Mouse (Mus musculus): ENCODE results near the gene Bcl10. TPM values are rescaled to one million over a fixed set of nuclear protein-coding genes. Genes with fewer than 3 reads are reported as not detected.

The Bcl10 gene
- polyA plus RNA-seq, 1 experiment = 85.5 TPM

DNA sequence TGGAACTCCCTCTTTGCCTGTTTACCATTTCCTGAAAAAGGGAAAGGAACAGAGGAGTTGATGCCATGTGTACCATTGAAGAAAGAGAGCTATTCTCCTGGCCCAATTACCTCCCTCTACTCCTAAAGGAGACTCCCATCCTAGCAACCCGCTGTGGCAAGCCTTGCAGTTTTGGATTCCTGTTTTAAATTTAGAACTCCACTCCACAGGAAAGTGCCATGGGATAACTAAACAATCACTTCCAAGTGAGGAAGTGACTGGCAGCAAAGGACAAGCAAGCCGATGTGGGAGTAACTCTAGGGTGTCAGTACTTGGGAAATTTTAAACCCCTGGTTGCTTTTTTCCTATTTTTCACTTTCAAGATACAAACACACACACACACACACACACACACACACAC lies 24.1 kb downstream of the Bcl10 start:
- Histone ChIP-seq H3K4me3 (ENCODE audit: insufficient read depth, low read length) (no peak overlapping the region), H3K4me1 (ENCODE audit: control insufficient read depth, insufficient read depth, low read length) (peaks cover 6% of the 10 kb centered on the region; the same call in 1 of the 2 replicates), H3K27ac (ENCODE audit: insufficient read depth, low read depth, low read length) (no peak overlapping the region)
- TF ChIP-seq POLR2A (IDR thresholded peaks at IDR 0.05; ENCODE audit: borderline replicate concordance, low read depth, low read length) (no peak), CTCF (IDR thresholded peaks at IDR 0.05; ENCODE audit: low read depth, low read length) (no peak)

DNA sequence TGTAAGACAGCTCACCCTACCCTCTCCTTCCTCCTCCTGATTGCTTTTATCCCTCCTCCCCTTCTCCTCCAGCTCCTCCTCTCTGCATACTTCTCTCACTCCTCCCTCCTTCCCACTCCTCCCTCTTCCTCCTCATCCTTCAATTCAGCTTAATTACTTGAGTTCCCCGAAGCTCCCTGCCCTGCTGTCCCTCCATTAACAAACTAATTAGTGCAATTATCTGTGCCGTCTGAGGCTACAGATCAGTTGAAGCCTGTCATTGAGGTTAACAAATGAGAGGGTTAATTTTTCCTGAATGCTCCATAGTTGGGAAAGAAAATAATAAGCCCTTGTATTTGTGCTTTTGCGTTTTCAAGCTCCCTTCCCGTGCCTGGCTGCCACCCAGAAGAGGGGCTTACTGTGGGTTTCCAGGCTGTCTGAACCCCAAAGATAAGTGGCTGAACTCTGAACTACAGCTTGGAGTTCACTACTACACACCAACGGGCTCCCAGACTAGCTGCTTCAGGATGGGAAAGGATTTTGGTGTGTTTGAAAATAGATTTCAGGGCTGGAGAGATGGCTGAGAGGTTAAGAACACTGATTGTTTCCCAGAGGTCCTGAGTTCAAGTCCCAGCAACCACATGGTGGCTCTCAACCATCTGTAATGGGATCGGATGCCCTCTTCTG lies 25.1 kb downstream of the Bcl10 start:
- no peak overlapping the region for H3K4me3 ChIP-seq (ENCODE audit: insufficient read depth, low read length)
- H3K27ac ChIP-seq (ENCODE audit: insufficient read depth, low read depth, low read length) = no peak overlapping the region
- TF ChIP-seq POLR2A (IDR thresholded peaks at IDR 0.05; ENCODE audit: borderline replicate concordance, low read depth, low read length) (no peak), CTCF (IDR thresholded peaks at IDR 0.05; ENCODE audit: low read depth, low read length) (no peak)
- peaks cover 6% of the 10 kb centered on the region; the same call in 1 of the 2 replicates for H3K4me1 ChIP-seq (ENCODE audit: control insufficient read depth, insufficient read depth, low read length)

DNA sequence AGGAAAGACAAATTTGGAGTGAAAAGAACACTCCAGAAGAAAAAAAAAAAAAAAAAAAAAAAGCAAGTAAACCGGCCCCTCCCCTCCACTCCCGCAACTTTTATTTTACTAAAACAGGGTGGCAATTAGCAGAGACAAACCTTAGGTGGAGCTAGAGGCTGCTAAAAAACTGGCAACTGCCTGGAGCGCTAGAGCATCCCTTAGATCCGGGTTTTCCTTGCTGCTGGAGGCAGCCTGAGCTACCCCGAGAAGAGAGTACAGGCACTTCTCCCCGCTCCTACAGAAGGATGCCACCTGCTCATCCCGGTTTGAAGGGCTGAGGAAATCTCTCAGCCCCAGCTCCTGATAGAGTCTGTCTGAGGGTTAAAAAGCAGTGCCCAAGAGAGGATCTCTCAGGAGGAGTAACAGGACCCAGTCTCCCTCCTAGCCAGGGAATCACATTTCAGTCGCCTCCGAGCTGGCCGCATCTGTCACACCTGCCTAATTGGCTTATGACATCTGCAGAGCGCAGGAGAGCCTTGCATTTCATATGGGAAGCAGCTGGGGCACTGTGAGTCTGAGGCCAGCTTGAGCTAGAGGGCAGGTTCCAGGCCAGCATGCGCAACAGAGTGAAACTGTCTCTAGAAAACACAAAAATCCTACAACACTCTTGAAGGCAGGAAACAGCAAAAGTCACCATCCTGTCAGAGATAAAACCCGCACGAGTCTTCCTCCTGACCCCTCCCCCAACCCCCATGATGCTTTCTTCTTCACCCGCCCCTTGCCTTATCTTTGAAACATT lies 27.6 kb downstream of the Bcl10 start:
- H3K4me3 ChIP-seq (ENCODE audit: insufficient read depth, low read length) = no peak overlapping the region
- H3K4me1 ChIP-seq (ENCODE audit: control insufficient read depth, insufficient read depth, low read length) = peaks cover 6% of the 10 kb centered on the region; the same call in 1 of the 2 replicates
- no peak for TF ChIP-seq CTCF (IDR thresholded peaks at IDR 0.05; ENCODE audit: low read depth, low read length)
- TF ChIP-seq POLR2A (IDR thresholded peaks at IDR 0.05; ENCODE audit: borderline replicate concordance, low read depth, low read length) = no peak
- H3K27ac ChIP-seq (ENCODE audit: insufficient read depth, low read depth, low read length) = no peak overlapping the region

DNA sequence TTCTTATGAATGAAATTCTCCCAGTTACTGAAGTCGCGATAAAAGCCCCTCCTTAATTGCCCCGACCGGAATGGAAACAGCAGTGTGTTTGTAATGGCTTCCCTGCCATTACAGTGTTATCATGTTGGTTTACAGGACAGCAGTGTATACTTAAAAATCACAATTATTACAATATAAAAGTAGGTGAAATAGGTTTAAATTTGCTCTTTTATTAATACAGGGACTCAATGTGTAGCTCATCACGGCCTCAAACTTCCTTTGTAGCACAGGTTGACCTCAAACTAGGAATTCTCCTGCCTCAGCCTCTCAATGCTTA lies 28.2 kb downstream of the Bcl10 start:
- H3K4me3 ChIP-seq (ENCODE audit: insufficient read depth, low read length) = no peak overlapping the region
- peaks cover 6% of the 10 kb centered on the region; the same call in 1 of the 2 replicates for H3K4me1 ChIP-seq (ENCODE audit: control insufficient read depth, insufficient read depth, low read length)

DNA sequence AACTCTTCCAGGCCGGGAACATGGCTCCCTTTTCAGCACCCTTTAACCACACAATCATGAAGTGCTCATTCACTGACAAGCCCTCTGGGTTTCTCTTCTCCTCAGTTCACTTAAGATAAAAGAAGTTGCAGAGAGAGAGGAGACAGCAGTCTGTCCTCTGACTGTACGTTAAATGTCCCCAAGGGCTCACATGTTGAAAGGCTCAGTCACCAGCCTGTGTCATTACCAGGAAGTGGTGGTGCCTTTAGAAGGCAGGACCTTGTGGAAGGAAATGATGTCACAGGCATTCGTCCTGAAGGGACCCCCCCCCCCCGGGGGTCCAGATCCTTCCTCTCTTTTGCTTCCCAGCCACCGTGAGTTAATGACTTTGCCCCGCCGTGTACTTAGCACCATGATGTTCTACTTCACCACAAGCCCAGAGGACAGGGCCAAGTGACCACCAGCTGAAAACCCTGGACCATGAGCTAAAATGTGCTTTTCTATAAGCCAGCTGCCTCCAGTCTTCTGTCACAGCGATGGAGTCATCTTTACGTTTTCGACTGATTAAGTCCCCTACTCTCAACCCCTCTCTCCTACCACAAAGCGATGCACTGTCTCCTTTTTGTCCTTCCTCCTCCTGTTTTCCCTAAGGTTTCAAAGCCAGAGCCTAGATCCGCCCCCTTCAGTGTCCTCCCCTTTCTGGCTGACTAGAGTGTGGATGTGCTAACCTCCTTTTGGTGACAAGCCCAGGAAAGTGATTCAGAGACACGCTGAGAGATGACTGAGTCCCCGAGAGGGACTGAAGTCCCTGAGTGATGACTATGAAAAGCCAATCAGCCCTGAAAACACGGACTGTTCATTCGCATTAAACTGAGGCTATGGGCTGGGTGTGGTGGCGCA lies 28.9 kb downstream of the Bcl10 start:
- Histone ChIP-seq H3K4me1 (ENCODE audit: control insufficient read depth, insufficient read depth, low read length) (peaks cover 5% of the 10 kb centered on the region; the same call in 1 of the 2 replicates), H3K4me3 (ENCODE audit: insufficient read depth, low read length) (no peak overlapping the region), H3K27ac (ENCODE audit: insufficient read depth, low read depth, low read length) (no peak overlapping the region)
- TF ChIP-seq POLR2A (IDR thresholded peaks at IDR 0.05; ENCODE audit: borderline replicate concordance, low read depth, low read length) (no peak), CTCF (IDR thresholded peaks at IDR 0.05; ENCODE audit: low read depth, low read length) (no peak)

More for the DNA sequence above, 28.2 kb downstream of the Bcl10 start:
- no peak overlapping the region for H3K27ac ChIP-seq (ENCODE audit: insufficient read depth, low read depth, low read length)
- TF ChIP-seq CTCF (IDR thresholded peaks at IDR 0.05; ENCODE audit: low read depth, low read length) (no peak), POLR2A (IDR thresholded peaks at IDR 0.05; ENCODE audit: borderline replicate concordance, low read depth, low read length) (no peak)

DNA sequence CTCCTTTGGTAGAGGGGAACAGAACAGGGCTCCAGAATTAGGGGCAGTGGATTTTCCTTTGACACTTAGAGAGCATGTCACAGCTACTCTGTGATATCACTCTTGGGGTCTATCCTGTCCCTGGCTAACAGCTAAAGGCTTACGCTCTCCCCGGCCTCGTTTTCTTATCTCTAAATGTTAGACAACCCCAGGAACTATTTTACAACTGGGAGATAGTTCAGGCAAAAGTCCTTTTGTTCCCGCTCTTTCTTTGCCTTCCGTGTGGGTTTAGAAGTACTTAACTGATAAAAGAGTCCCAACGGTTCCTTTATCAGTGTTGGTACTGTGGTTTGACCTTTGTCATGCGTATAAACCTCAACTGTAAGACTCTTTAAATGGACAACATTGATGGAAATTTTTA lies 30.3 kb downstream of the Bcl10 start:
- Histone ChIP-seq H3K4me1 (ENCODE audit: control insufficient read depth, insufficient read depth, low read length) (peaks cover 3% of the 10 kb centered on the region; the same call in 1 of the 2 replicates), H3K4me3 (ENCODE audit: insufficient read depth, low read length) (no peak overlapping the region)
- no peak for TF ChIP-seq POLR2A (IDR thresholded peaks at IDR 0.05; ENCODE audit: borderline replicate concordance, low read depth, low read length)
- TF ChIP-seq CTCF (IDR thresholded peaks at IDR 0.05; ENCODE audit: low read depth, low read length) = no peak

DNA sequence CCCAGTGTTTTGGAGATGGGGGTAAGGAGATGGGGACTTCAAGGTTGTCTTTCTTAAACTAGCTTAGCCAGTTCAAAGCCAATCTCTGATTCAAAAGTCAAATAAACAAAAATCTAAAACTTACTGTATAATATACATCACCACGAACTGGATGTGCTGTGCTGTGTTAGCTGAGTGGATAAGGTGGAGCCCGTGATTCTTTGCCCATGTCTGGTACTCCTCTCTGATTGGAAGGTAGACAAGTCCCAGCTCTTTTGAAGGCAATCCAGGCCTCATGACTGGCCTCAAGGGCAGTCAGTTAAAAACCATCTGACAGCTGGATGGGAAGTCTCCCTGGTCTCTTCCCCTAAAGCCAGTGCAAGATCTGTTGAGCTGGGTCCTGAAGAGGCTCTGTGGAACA lies 30.8 kb downstream of the Bcl10 start:
- Histone ChIP-seq H3K4me3 (ENCODE audit: insufficient read depth, low read length) (no peak overlapping the region), H3K4me1 (ENCODE audit: control insufficient read depth, insufficient read depth, low read length) (peaks cover 3% of the 10 kb centered on the region; the same call in 1 of the 2 replicates), H3K27ac (ENCODE audit: insufficient read depth, low read depth, low read length) (no peak overlapping the region)
- TF ChIP-seq POLR2A (IDR thresholded peaks at IDR 0.05; ENCODE audit: borderline replicate concordance, low read depth, low read length) (no peak), CTCF (IDR thresholded peaks at IDR 0.05; ENCODE audit: low read depth, low read length) (no peak)

More for the DNA sequence above, 30.3 kb downstream of the Bcl10 start:
- H3K27ac ChIP-seq (ENCODE audit: insufficient read depth, low read depth, low read length) = no peak overlapping the region

DNA sequence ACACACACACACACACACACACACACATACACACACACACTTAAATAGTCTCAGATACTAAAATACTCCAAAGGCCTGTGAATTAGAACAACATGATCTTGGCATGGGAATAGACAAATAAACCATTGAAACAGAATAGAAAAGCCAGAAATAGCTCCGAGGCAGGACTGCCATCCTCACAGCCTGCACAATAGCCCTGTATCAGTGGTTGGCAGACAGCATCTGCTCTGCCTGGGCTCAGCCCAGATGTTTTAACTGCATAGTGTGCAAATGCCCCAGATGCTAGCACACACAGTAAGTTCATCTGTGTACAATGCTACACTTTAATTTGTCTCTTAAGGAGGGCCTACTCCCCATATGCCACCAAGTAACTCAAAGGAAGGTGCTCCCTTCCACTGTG lies 37.2 kb downstream of the Bcl10 start:
- Histone ChIP-seq H3K4me1 (ENCODE audit: control insufficient read depth, insufficient read depth, low read length) (peaks cover 12% of the 10 kb centered on the region), H3K27ac (ENCODE audit: insufficient read depth, low read depth, low read length) (no peak overlapping the region), H3K4me3 (ENCODE audit: insufficient read depth, low read length) (no peak overlapping the region)
- TF ChIP-seq POLR2A (IDR thresholded peaks at IDR 0.05; ENCODE audit: borderline replicate concordance, low read depth, low read length) (no peak), CTCF (IDR thresholded peaks at IDR 0.05; ENCODE audit: low read depth, low read length) (no peak)

DNA sequence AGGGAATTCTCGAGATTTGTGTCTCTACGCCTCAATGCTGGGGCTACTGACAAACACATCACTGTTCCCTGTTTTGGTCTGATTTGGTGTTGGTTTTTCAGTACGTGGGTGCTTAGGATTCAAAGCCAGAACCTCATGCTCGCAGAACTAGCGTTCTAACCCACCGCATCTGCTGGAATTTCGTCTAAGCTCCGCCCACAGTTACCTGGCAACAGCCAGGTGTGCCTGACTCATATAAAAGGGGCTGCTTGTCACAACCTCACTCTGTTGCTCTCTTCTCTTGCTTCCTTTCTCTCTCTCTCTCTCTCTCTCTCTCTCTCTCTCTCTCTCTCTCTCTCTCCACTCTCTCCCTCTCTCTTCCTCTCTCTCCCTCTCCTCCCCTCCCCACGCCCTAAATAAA lies 39.8 kb downstream of the Bcl10 start:
- no peak for TF ChIP-seq POLR2A (IDR thresholded peaks at IDR 0.05; ENCODE audit: borderline replicate concordance, low read depth, low read length)
- no peak for TF ChIP-seq CTCF (IDR thresholded peaks at IDR 0.05; ENCODE audit: low read depth, low read length)
- Histone ChIP-seq H3K4me3 (ENCODE audit: insufficient read depth, low read length) (no peak overlapping the region), H3K4me1 (ENCODE audit: control insufficient read depth, insufficient read depth, low read length) (peaks cover 15% of the 10 kb centered on the region)

More for the DNA sequence above, 39.8 kb downstream of the Bcl10 start:
- no peak overlapping the region for H3K27ac ChIP-seq (ENCODE audit: insufficient read depth, low read depth, low read length)

Data from bone marrow macrophage, adult 2 months (primary cell).